Mouse (Mus musculus) MEL (cell line): ENCODE results near the gene Abcc5.

Source experiments
- BHLHE40 ChIP-seq: IDR thresholded peaks from 2 replicates; pipeline ENCODE4 v1.6.1; 2012; ENCODE audit warnings: low read depth, mild to moderate bottlenecking, inconsistent platforms, low read length, improper control_type of control experiment, borderline replicate concordance
- CHD1 ChIP-seq: IDR thresholded peaks from 2 replicates; pipeline ENCODE4 v1.6.1; 2012; ENCODE audit warnings: low read depth, mild to moderate bottlenecking, inconsistent platforms, low read length, improper control_type of control experiment
- CTCF ChIP-seq, 3 experiments: IDR thresholded peaks in 2 of 3; conservative IDR thresholded peaks in 1 of 3; 2 replicates each; pipeline ENCODE4 v1.5.1; 2011 to 2012; ENCODE audit warnings: low read length in 3 of 3, low read depth in 2 of 3, mild to moderate bottlenecking in 2 of 3, improper control_type of control experiment in 1 of 3, inconsistent platforms in 1 of 3, mixed read lengths in 1 of 3, moderate library complexity in 1 of 3; ENCODE audit not compliant: control insufficient read depth in 1 of 3, insufficient read depth in 1 of 3, poor library complexity in 1 of 3, severe bottlenecking in 1 of 3
- HCFC1 ChIP-seq: IDR thresholded peaks from 2 replicates; pipeline ENCODE4 v1.6.1; 2012; ENCODE audit warnings: low read depth, mild to moderate bottlenecking, inconsistent platforms, low read length, improper control_type of control experiment, moderate library complexity
- MXI1 ChIP-seq: IDR thresholded peaks from 2 replicates; pipeline ENCODE4 v1.6.1; 2011; ENCODE audit warnings: mild to moderate bottlenecking, low read depth, low read length, improper control_type of control experiment
- POLR2A ChIP-seq, 2 experiments: IDR thresholded peaks; 2 replicates each; pipeline ENCODE4 v1.6.1; 2011 to 2012; ENCODE audit warnings: low read length in 2 of 2, mild to moderate bottlenecking in 2 of 2, control low read depth in 1 of 2, improper control_type of control experiment in 1 of 2, low read depth in 1 of 2, moderate library complexity in 1 of 2; ENCODE audit not compliant: control insufficient read depth in 1 of 2, insufficient read depth in 1 of 2, poor library complexity in 1 of 2
- POLR2AphosphoS2 ChIP-seq: IDR thresholded peaks from 2 replicates; pipeline ENCODE4 v1.6.1; 2011; ENCODE audit warnings: low read length, improper control_type of control experiment
- RCOR1 ChIP-seq: IDR thresholded peaks from 2 replicates; pipeline ENCODE4 v1.6.1; 2012; ENCODE audit warnings: low read depth, mild to moderate bottlenecking, inconsistent platforms, low read length, improper control_type of control experiment
- UBTF ChIP-seq: IDR thresholded peaks from 2 replicates; pipeline ENCODE4 v1.6.1; 2012; ENCODE audit warnings: low read depth, mild to moderate bottlenecking, inconsistent platforms, low read length, improper control_type of control experiment, moderate library complexity, borderline replicate concordance; ENCODE audit not compliant: insufficient read depth
- USF1 ChIP-seq: IDR thresholded peaks from 2 replicates; pipeline ENCODE4 v1.6.1; 2014; ENCODE audit warnings: low read depth, mild to moderate bottlenecking, inconsistent platforms, low read length, improper control_type of control experiment, moderate library complexity
- ZC3H11A ChIP-seq: IDR thresholded peaks from 2 replicates; pipeline ENCODE4 v1.6.1; 2012; ENCODE audit warnings: low read depth, mild to moderate bottlenecking, inconsistent platforms, low read length, improper control_type of control experiment
- ZMIZ1 ChIP-seq: IDR thresholded peaks from 2 replicates; pipeline ENCODE4 v1.6.1; 2012; ENCODE audit warnings: low read depth, mild to moderate bottlenecking, inconsistent platforms, low read length, improper control_type of control experiment, moderate library complexity

GRCm38 (mm10) chr16:20474211-20474610 lies 48.0 kb upstream of the Abcc5 start:
- TF ChIP-seq CTCF (IDR thresholded peaks at IDR 0.05 in 2 of 3, conservative IDR thresholded peaks at IDR 0.05 in 1 of 3; ENCODE audit: control insufficient read depth in 1 of 3, insufficient read depth in 1 of 3, low read depth in 2 of 3, low read length in 3 of 3, poor library complexity in 1 of 3, severe bottlenecking in 1 of 3) (no peak), ZC3H11A (no peak), USF1 (no peak), RCOR1 (no peak), BHLHE40 (no peak), POLR2A (IDR thresholded peaks at IDR 0.05; ENCODE audit: control insufficient read depth in 1 of 2, insufficient read depth in 1 of 2, low read depth in 1 of 2, low read length in 2 of 2, poor library complexity in 1 of 2) (no peak), CHD1 (no peak), POLR2AphosphoS2 (no peak), MXI1 (no peak), HCFC1 (no peak), UBTF (no peak), ZMIZ1 (no peak)
